Comparison of ENCODE assay signal across 17 mouse cellular contexts in genomic region chr13:30846506-30846905, GRCm38 (mm10).
DNase-seq lines count a peak whose midpoint lies in the region.
"Had no signal": no experiment of that assay in that cellular context is flagged by ENCODE, and none has a peak within 500 bp of the region (broad histone marks: within the 10 kb centered on the region; RNA-seq: fewer than 3 reads in every experiment).

No protein-coding gene starts in this region.

- no peak overlapping the region for H3K4me3 ChIP-seq in heart, embryonic 10.5 days
- H3K4me3 ChIP-seq: forebrain, embryonic 10.5 days; forebrain, embryonic 13.5 days; hindbrain, embryonic 10.5 days; hindbrain, embryonic 13.5 days; intestine, embryonic 15.5 days had no signal

- peak; percentile 54 for DNase-seq in adrenal gland, adult 2 months
- DNase-seq in adrenal gland, adult 18-20 months (ENCODE audit: low spot score in 2 of 2) = no peak
- DNase-seq in gastrocnemius, adult 18-20 months (ENCODE audit: low spot score) = peak; percentile 47
- no peak for DNase-seq in gastrocnemius, postnatal 10 days
- DNase-seq in heart, embryonic 10.5 days (ENCODE audit: low spot score) = peak; percentile 38
- no peak for DNase-seq in heart, postnatal 36 days
- DNase-seq: cerebellum, adult 18-20 months; cerebellum, adult 9-10 months; cerebellum, postnatal 14 days; heart, adult 18-20 months; kidney, adult 11 months; kidney, adult 8-10 months had no signal

- peaks cover 6% of the 10 kb centered on the region; the same call in 1 of the 2 replicates for H3K36me3 ChIP-seq in heart, embryonic 10.5 days

- H3K4me1 ChIP-seq in heart, embryonic 10.5 days = no peaks in the 10 kb centered on the region
- H3K4me1 ChIP-seq: hindbrain, embryonic 13.5 days; intestine, embryonic 15.5 days had no signal

- WGBS in heart, embryonic 10.5 days = 92% methylated on average over 4 of the region's 4 CpGs

- no peaks in the 10 kb centered on the region for H3K9me3 ChIP-seq in heart, embryonic 10.5 days
- H3K9me3 ChIP-seq: forebrain, embryonic 10.5 days; forebrain, embryonic 13.5 days; hindbrain, embryonic 10.5 days; hindbrain, embryonic 13.5 days; intestine, embryonic 15.5 days had no signal

- no peaks in the 10 kb centered on the region for H3K27me3 ChIP-seq in heart, embryonic 10.5 days (ENCODE audit: insufficient read depth, poor library complexity, severe bottlenecking)
- H3K27me3 ChIP-seq: forebrain, embryonic 13.5 days; hindbrain, embryonic 13.5 days; intestine, embryonic 15.5 days had no signal

- H3K27ac ChIP-seq in heart, embryonic 10.5 days = no peak overlapping the region
- H3K27ac ChIP-seq: forebrain, embryonic 10.5 days; forebrain, embryonic 13.5 days; hindbrain, embryonic 10.5 days; hindbrain, embryonic 13.5 days; intestine, embryonic 15.5 days had no signal

- intact Hi-C loops in heart, postnatal 36 days (cut with DNase I) = no loop called here

Comparison
In these comparisons a context has a peak if more than half of its experiments do, and no peak if none do; other contexts are left out.
1. DNase-seq: peak in adrenal gland, adult 2 months (single experiment), gastrocnemius, adult 18-20 months (single experiment) and heart, embryonic 10.5 days (single experiment); none in adrenal gland, adult 18-20 months (0 of 2), gastrocnemius, postnatal 10 days (single experiment) and heart, postnatal 36 days (0 of 2).